Mouse (Mus musculus): ENCODE measurements around the gene Clock. TPM values are rescaled to one million over a fixed set of nuclear protein-coding genes. Genes with fewer than 3 reads are reported as not detected.

The Clock gene
- polyA plus RNA-seq, 1 experiment from 2014 or later = 16.8 TPM

- no peak for ATAC-seq (replicated peaks)
- no peak overlapping the region for H3K4me3 ChIP-seq
- no peaks in the 10 kb centered on the region for H3K27me3 ChIP-seq (replicated peaks)
- H3K36me3 ChIP-seq (replicated peaks) = no peaks in the 10 kb centered on the region
- no peaks in the 10 kb centered on the region for H3K9me3 ChIP-seq
- no peak overlapping the region for H3K4me2 ChIP-seq
- 82% methylated on average over 4 of the region's 4 CpGs for WGBS
- no peaks in the 10 kb centered on the region for H3K4me1 ChIP-seq
- H3K27ac ChIP-seq = no peak overlapping the region
- no peak overlapping the region for H3K9ac ChIP-seq
These were observed 134.1 kb downstream of the Clock start for GRCm38 (mm10) chr5:76170522-76170921.

DNA sequence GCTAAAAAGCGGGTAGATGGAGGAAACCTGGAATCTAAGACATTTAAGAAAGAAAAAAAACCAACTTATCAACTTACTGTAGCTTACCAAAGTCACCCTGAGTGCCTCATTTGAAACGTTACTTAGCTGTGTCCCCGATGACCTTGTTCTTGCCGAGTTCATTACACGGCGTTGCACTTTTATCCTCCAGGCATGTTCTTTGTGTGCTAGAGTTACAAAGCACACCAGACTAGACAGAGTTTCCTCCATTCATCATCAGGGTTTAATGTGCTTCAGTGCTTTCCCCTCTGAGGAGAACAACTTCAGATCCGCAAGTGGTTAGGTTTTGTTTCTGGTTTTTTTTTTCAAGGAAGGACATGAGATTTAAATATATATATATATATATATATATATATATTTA lies 139.8 kb downstream of the Clock start:
- 76% methylated on average over 7 of the region's 7 CpGs for WGBS
- no peak overlapping the region for H3K9ac ChIP-seq
- no peaks in the 10 kb centered on the region for H3K4me1 ChIP-seq
- no peak overlapping the region for H3K27ac ChIP-seq
- no peaks in the 10 kb centered on the region for H3K9me3 ChIP-seq
- H3K36me3 ChIP-seq (replicated peaks) = no peaks in the 10 kb centered on the region
- no peak for ATAC-seq (replicated peaks)
- H3K4me2 ChIP-seq = no peak overlapping the region
- no peak overlapping the region for H3K4me3 ChIP-seq
- no peaks in the 10 kb centered on the region for H3K27me3 ChIP-seq (replicated peaks)

DNA sequence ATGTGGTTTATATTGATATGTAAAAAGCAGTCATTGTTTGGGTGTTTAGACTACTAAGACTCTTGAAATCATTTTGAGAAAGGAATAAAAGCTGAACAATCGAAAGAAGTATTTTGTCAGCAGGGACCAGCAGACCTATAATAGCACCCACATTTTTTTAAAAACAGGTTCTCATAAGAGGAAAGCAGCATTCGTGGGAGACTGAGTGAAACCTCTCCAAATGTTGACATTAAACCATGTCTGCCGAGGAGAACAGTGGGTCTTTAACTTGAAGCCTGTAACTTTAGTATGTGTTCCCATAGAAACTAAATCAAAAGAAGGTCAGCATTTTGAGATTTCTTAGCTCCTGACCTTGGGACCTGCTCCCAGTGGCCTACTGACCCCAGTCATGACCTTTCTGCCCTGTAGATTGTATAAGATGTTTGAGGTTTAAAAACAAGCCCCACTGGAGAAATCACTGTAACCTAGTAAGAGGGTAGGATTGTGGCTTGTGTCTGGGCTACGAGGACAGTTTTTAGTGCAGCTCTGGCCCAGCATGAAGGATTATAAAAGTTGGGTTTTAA lies 140.7 kb downstream of the Clock start:
- 37% methylated on average over 4 of the region's 4 CpGs for WGBS
- Histone ChIP-seq H3K9ac (no peak overlapping the region), H3K4me1 (no peaks in the 10 kb centered on the region), H3K4me2 (no peak overlapping the region), H3K36me3 (replicated peaks) (no peaks in the 10 kb centered on the region), H3K27me3 (replicated peaks) (no peaks in the 10 kb centered on the region), H3K27ac (no peak overlapping the region), H3K9me3 (no peaks in the 10 kb centered on the region), H3K4me3 (no peak overlapping the region)
- ATAC-seq (replicated peaks) = no peak

- Histone ChIP-seq H3K27ac (no peak overlapping the region), H3K36me3 (replicated peaks) (no peaks in the 10 kb centered on the region), H3K4me2 (no peak overlapping the region), H3K4me1 (no peaks in the 10 kb centered on the region), H3K9ac (no peak overlapping the region), H3K9me3 (no peaks in the 10 kb centered on the region), H3K27me3 (replicated peaks) (no peaks in the 10 kb centered on the region), H3K4me3 (no peak overlapping the region)
- ATAC-seq (replicated peaks) = no peak
- 84% methylated on average over 5 of the region's 5 CpGs for WGBS
These were observed 141.7 kb downstream of the Clock start for GRCm38 (mm10) chr5:76162926-76163325.

GRCm38 (mm10) chr5:76161491-76161890 lies 143.1 kb downstream of the Clock start:
- no peak overlapping the region for H3K9ac ChIP-seq
- H3K4me3 ChIP-seq = no peak overlapping the region
- H3K27me3 ChIP-seq (replicated peaks) = no peaks in the 10 kb centered on the region
- no peak overlapping the region for H3K27ac ChIP-seq
- no peaks in the 10 kb centered on the region for H3K9me3 ChIP-seq
- H3K4me2 ChIP-seq = no peak overlapping the region
- no peak for ATAC-seq (replicated peaks)
- no peaks in the 10 kb centered on the region for H3K36me3 ChIP-seq (replicated peaks)
- WGBS = 95% methylated on average over 6 of the region's 6 CpGs
- H3K4me1 ChIP-seq = no peaks in the 10 kb centered on the region

DNA sequence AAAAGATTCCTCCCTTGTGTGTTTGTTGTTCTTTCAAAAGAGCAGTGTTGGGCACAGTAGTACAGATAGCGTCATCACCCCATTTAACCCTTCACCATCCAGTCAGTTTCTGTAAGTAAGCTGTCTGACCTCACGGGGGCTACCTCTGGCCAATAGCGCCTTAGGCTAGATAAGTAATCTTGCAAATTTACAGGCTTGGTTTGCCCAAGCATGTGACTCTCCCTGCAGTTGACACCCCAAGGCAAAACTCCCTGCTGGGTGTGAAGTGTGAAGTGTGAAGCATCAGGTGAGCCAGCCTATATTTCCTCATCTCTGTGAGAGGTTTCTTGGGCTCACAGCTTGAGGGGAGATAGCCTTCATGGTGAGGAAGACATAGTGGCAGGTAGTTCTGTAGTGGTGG lies 144.5 kb downstream of the Clock start:
- H3K9me3 ChIP-seq = no peaks in the 10 kb centered on the region
- H3K27me3 ChIP-seq (replicated peaks) = no peaks in the 10 kb centered on the region
- no peak overlapping the region for H3K4me3 ChIP-seq
- ATAC-seq (replicated peaks) = no peak
- no peaks in the 10 kb centered on the region for H3K36me3 ChIP-seq (replicated peaks)
- no peak overlapping the region for H3K4me2 ChIP-seq
- WGBS = 76% methylated on average over 3 of the region's 3 CpGs
- H3K27ac ChIP-seq = no peak overlapping the region
- no peaks in the 10 kb centered on the region for H3K4me1 ChIP-seq
- no peak overlapping the region for H3K9ac ChIP-seq

Other genes starting within 250 kb of the Clock start
- gene Srd5a3, start 164.5 kb downstream of the Clock start, polyA plus RNA-seq (2015; fragmentation: Nextera tagmentation; extraction: Ambion mirVana) = 15.5 and 17.8 TPM in 2 replicates
- 42.2 and 43.0 TPM in 2 replicates for gene Tmem165, start 120.9 kb downstream of the Clock start, polyA plus RNA-seq (2015; fragmentation: Nextera tagmentation; extraction: Ambion mirVana)
- not detected in 2 replicates for gene Pdcl2, start 26.4 kb upstream of the Clock start, polyA plus RNA-seq (2015; fragmentation: Nextera tagmentation; extraction: Ambion mirVana)
- gene Nmu, start 59.0 kb upstream of the Clock start, polyA plus RNA-seq (2015; fragmentation: Nextera tagmentation; extraction: Ambion mirVana) = 0.56 TPM in 1 of 2 replicates, not detected in the other
- gene Gm7271, start 179.2 kb upstream of the Clock start, polyA plus RNA-seq (2015; fragmentation: Nextera tagmentation; extraction: Ambion mirVana) = 0.50 TPM in 1 of 2 replicates, not detected in the other
- gene Exoc1, start 224.5 kb upstream of the Clock start, polyA plus RNA-seq (2015; fragmentation: Nextera tagmentation; extraction: Ambion mirVana) = 60.6 and 63.2 TPM in 2 replicates